Mouse (Mus musculus): ENCODE data around the gene Gm10778.

DNA sequence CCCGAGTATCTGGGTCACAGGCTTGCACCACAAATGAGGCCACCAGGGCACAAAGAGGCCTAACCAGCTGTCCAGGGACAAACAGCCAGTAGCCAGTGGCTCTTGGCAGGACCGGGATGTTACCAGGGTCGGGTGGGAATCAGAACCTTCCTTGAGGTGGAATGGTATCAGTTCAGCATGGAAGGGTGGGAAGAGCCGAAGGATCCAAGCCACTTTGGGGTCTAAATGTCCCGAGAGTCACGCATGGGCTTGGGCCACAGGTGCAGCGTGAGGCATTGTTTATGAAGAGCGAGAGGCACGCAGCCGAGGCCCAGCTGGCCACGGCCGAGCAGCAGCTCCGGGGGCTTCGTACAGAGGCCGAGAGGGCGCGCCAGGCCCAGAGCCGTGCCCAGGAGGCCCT lies 4.1 kb upstream of the Gm10778 start:
- TF ChIP-seq CTCF (IDR thresholded peaks at IDR 0.05; ENCODE audit: control insufficient read depth, insufficient read depth, insufficient read length), result no peak
- TF ChIP-seq FOSL1 (IDR thresholded peaks at IDR 0.05; ENCODE audit: insufficient read depth, low read length, poor library complexity, severe bottlenecking), result no peak
- no peak for TF ChIP-seq MYOG (IDR thresholded peaks at IDR 0.05; ENCODE audit: control insufficient read depth, extremely low read depth, insufficient read length)
- TF ChIP-seq USF1 (IDR thresholded peaks at IDR 0.05; ENCODE audit: low read depth), result no peak
